Mouse (Mus musculus): Measurements from ENCODE around the gene 1700025C18Rik. TPM values are rescaled to one million over a fixed set of nuclear protein-coding genes. Genes with fewer than 3 reads are reported as not detected.

Gene 1700025C18Rik
- not detected in 2 replicates for polyA plus RNA-seq (2012; rRNA removed)

GRCm38 (mm10) chr2:165090650-165091049, at the start of gene 1700025C18Rik:
TSS of gene 1700025C18Rik (minus strand) at chr2:165090750.

GRCm38 (mm10) chr2:165054888-165055852, 35.4 kb downstream of the 1700025C18Rik start, which contains the start of gene Cd40:
TSS of gene Cd40 (plus strand) at chr2:165055627.

GRCm38 (mm10) chr2:165034131-165035057, 56.2 kb downstream of the 1700025C18Rik start, which contains the start of gene Ncoa5:
TSS of gene Ncoa5 (minus strand) at chr2:165034867.

Other genes with a start within 250 kb of the 1700025C18Rik start
- gene Pltp, start 233.0 kb downstream of the 1700025C18Rik start, polyA plus RNA-seq (2012; rRNA removed), result 6.8 and 8.1 TPM in 2 replicates
- 17.5 and 19.0 TPM in 2 replicates for gene Pcif1, start 211.4 kb downstream of the 1700025C18Rik start, polyA plus RNA-seq (2012; rRNA removed)
- 7.7 and 8.5 TPM in 2 replicates for gene Zfp335, start 179.0 kb downstream of the 1700025C18Rik start, polyA plus RNA-seq (2012; rRNA removed)
- gene Mmp9, start 150.0 kb downstream of the 1700025C18Rik start, polyA plus RNA-seq (2012; rRNA removed), result 0.85 and 0.92 TPM in 2 replicates
- gene Slc12a5, start 129.9 kb downstream of the 1700025C18Rik start, polyA plus RNA-seq (2012; rRNA removed), result 0.36 and 0.44 TPM in 2 replicates
- gene Ncoa5, start 55.9 kb downstream of the 1700025C18Rik start, polyA plus RNA-seq (2012; rRNA removed), result 12.6 and 13.9 TPM in 2 replicates
- gene Cd40, start 35.1 kb downstream of the 1700025C18Rik start, polyA plus RNA-seq (2012; rRNA removed), result 3.1 and 3.2 TPM in 2 replicates
- under 0.01 TPM in 1 of 2 replicates, not detected in the other for gene Cdh22, start 144.1 kb upstream of the 1700025C18Rik start, polyA plus RNA-seq (2012; rRNA removed)
- 16.6 and 21.7 TPM in 2 replicates for gene Slc35c2, start 197.1 kb upstream of the 1700025C18Rik start, polyA plus RNA-seq (2012; rRNA removed)
- 8.1 and 10.7 TPM in 2 replicates for gene Elmo2, start 235.7 kb upstream of the 1700025C18Rik start, polyA plus RNA-seq (2012; rRNA removed)

All from liver, embryonic 14 days (tissue).